Mouse (Mus musculus): Measurements from ENCODE around the gene Sun5.
"Not testable (repeated sequence)": the region's sequence is repeated elsewhere in the genome, so short reads cannot be mapped to it uniquely, and the experiment has no call there.

Gene Sun5

GRCm38 (mm10) chr2:153870984-153871383, at the start of gene Sun5:
Sun5 (minus strand) TSS chr2:153871084.
- DNase-seq (ENCODE audit: low read depth, low spot score): no peak

GRCm38 (mm10) chr2:153917930-153918329, 47.0 kb upstream of the Sun5 start, which contains the start of gene Bpifb3:
Bpifb3 (plus strand) TSS chr2:153918230.
- no peak for DNase-seq (ENCODE audit: low read depth, low spot score)

- no peak for DNase-seq (ENCODE audit: low read depth, low spot score)
Observed at GRCm38 (mm10) chr2:153914151-153914550, 43.3 kb upstream of the Sun5 start.

GRCm38 (mm10) chr2:153906626-153907025, 35.7 kb upstream of the Sun5 start:
- DNase-seq (ENCODE audit: low read depth, low spot score): no peak

- no peak for DNase-seq (ENCODE audit: low read depth, low spot score)
Observed at GRCm38 (mm10) chr2:153902726-153903125, 31.8 kb upstream of the Sun5 start.

- DNase-seq (ENCODE audit: low read depth, low spot score): no peak
Observed at GRCm38 (mm10) chr2:153900088-153900487, 29.2 kb upstream of the Sun5 start, which contains the start of gene Bpifb6. Bpifb6 (plus strand) TSS chr2:153900388.

GRCm38 (mm10) chr2:153899111-153899510, 28.2 kb upstream of the Sun5 start:
- no peak for DNase-seq (ENCODE audit: low read depth, low spot score)

- DNase-seq (ENCODE audit: low read depth, low spot score): no peak
Observed at GRCm38 (mm10) chr2:153874745-153875144, 3.9 kb upstream of the Sun5 start, which contains the start of gene Bpifb2. Bpifb2 (plus strand) TSS chr2:153875045.

GRCm38 (mm10) chr2:153861960-153862359, 8.9 kb downstream of the Sun5 start:
- DNase-seq (ENCODE audit: low read depth, low spot score): no peak

- DNase-seq (ENCODE audit: low read depth, low spot score): no peak
Observed at GRCm38 (mm10) chr2:153860715-153861114, 10.2 kb downstream of the Sun5 start.

- DNase-seq (ENCODE audit: low read depth, low spot score): no peak
Observed at GRCm38 (mm10) chr2:153860315-153860714, 10.6 kb downstream of the Sun5 start.

- no peak for DNase-seq (ENCODE audit: low read depth, low spot score)
Observed at GRCm38 (mm10) chr2:153859581-153859980, 11.3 kb downstream of the Sun5 start.

- DNase-seq (ENCODE audit: low read depth, low spot score): no peak
Observed at GRCm38 (mm10) chr2:153853544-153853943, 17.3 kb downstream of the Sun5 start.

- no peak for DNase-seq (ENCODE audit: low read depth, low spot score)
Observed at GRCm38 (mm10) chr2:153851030-153851360, 19.9 kb downstream of the Sun5 start.

- no peak for DNase-seq (ENCODE audit: low read depth, low spot score)
Observed at GRCm38 (mm10) chr2:153850351-153851029, 20.4 kb downstream of the Sun5 start.

- DNase-seq (ENCODE audit: low read depth, low spot score): no peak
Observed at GRCm38 (mm10) chr2:153848389-153848788, 22.5 kb downstream of the Sun5 start.

- no peak for DNase-seq (ENCODE audit: low read depth, low spot score)
Observed at GRCm38 (mm10) chr2:153842854-153843253, 28.0 kb downstream of the Sun5 start.

GRCm38 (mm10) chr2:153833291-153833690, 37.6 kb downstream of the Sun5 start:
- DNase-seq (ENCODE audit: low read depth, low spot score): no peak

GRCm38 (mm10) chr2:153828704-153829103, 42.2 kb downstream of the Sun5 start:
- DNase-seq (ENCODE audit: low read depth, low spot score): no peak

GRCm38 (mm10) chr2:153827171-153827830, 43.6 kb downstream of the Sun5 start:
- no peak for DNase-seq (ENCODE audit: low read depth, low spot score)

GRCm38 (mm10) chr2:153825900-153826299, 45.0 kb downstream of the Sun5 start:
- DNase-seq (ENCODE audit: low read depth, low spot score): not testable (repeated sequence)

- DNase-seq (ENCODE audit: low read depth, low spot score): peak; percentile 4
Observed at GRCm38 (mm10) chr2:153824593-153824992, 46.3 kb downstream of the Sun5 start.

GRCm38 (mm10) chr2:153822005-153822543, 48.8 kb downstream of the Sun5 start:
- DNase-seq (ENCODE audit: low read depth, low spot score): no peak
